Mouse (Mus musculus) embryonic fibroblast, embryonic 13.5 days (primary cell): Measurements from ENCODE around the gene Sema3e. TPM values are rescaled to one million over a fixed set of nuclear protein-coding genes. Genes with fewer than 3 reads are reported as not detected.

Experiments used
- H3K27ac ChIP-seq: 2 replicates; pipeline ENCODE4 v1.5.1; 2012; ENCODE audit warnings: low read length, control low read depth, inconsistent platforms; ENCODE audit not compliant: insufficient read depth
- H3K4me1 ChIP-seq: 2 replicates; pipeline ENCODE4 v1.6.1; 2011; ENCODE audit warnings: low read length; ENCODE audit not compliant: control insufficient read depth, insufficient read depth
- H3K4me3 ChIP-seq: 2 replicates; pipeline ENCODE4 v1.5.1; 2011; ENCODE audit warnings: mild to moderate bottlenecking, control low read depth, low read length; ENCODE audit not compliant: insufficient read depth
- CTCF ChIP-seq: IDR thresholded peaks from 2 replicates; pipeline ENCODE4 v1.5.1; 2011; ENCODE audit warnings: mild to moderate bottlenecking, control low read depth, low read length, moderate library complexity, borderline replicate concordance; ENCODE audit not compliant: insufficient read depth
- POLR2A ChIP-seq: IDR thresholded peaks from 2 replicates; pipeline ENCODE4 v1.6.1; 2011; ENCODE audit warnings: low read depth, mild to moderate bottlenecking, control low read depth, low read length, moderate library complexity
- polyA plus RNA-seq: library from polyadenylated mRNA; stranded (reverse); fragments of >200 nt; gene quantifications from 2 replicates; pipeline ENCODE4 v1.2.4, GENCODE M21; 2011; ENCODE audit warnings: low read depth; ENCODE audit not compliant: missing spikeins, insufficient read length

Sema3e gene
- polyA plus RNA-seq, 1 experiment, result 6.2 TPM

DNA sequence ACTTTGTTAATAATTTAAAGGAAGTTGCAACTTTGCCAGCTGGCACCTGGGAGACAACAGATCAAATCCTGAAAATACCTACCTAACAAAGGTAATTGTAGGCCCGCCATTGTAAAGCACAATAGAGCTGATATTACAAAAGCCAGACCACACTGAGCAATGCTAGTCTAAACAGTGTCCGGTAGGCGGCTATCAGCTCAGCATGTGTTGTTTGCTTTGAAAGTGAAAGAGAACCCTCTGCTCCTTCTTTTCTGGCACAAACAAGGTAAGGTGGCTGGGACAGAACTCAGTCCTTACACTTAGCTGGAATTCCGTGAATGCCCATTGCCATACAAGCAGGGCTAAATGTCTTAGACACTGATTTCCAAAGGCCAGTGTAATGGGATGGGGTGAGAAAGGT lies 7.0 kb downstream of the Sema3e start:
- no peaks in the 10 kb centered on the region for H3K4me1 ChIP-seq
- no peak overlapping the region for H3K27ac ChIP-seq
- no peak overlapping the region for H3K4me3 ChIP-seq
- TF ChIP-seq CTCF, result no peak
- TF ChIP-seq POLR2A, result no peak

DNA sequence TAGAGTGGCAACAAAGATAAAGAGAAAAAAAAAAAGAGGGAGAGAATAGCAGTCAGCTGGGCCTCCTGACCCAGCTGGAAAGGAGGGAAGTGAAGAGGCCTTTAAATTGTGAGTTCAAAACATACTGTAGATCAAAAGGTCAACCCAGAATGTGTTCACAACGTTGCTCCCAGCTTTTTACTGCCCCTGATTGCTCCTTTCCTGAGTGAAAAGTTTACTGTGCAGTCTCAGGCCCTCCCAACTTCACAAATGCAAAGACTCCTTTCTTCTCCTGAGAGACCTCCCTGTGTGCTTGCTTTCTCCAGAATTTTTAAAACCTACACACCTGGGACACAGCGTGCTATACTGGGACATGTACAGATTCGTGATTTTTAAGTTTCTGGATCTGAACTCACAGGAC lies 8.2 kb downstream of the Sema3e start:
- Histone ChIP-seq H3K4me3 (no peak overlapping the region), H3K27ac (no peak overlapping the region), H3K4me1 (no peaks in the 10 kb centered on the region)
- TF ChIP-seq POLR2A (no peak), CTCF (no peak)

DNA sequence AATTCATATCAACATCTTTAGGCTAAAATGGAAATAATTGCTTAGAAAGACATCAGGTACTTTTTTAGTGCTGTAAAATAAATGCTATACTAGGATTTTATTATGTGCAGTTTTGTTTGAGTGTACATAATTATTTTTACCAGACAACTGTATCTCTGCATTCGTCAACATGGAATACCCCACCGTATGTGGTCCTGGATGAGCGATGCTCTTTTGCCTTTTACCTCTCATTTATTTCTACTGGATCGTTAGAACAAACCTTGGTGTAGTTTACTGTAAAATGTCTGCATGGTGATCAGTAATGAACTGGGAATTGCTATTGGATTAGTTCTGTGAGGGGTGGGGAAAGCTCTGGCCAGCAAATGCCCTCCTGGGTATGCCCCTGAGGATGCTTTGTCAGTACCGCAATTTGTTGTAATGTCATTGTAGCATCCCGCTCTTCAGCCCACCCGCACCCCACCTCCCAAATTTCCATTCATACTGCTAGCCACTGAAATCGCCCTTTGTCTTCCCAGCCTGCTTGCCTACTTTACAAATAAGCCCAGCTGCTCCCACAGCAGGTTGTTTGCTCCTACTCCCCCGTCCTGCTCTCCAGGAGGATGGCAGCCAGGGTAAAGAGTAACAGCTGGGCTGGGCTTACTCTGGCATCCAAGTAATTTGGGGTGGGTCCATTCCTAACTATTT lies 13.9 kb downstream of the Sema3e start:
- TF ChIP-seq POLR2A (no peak), CTCF (no peak)
- H3K4me1 ChIP-seq, result no peaks in the 10 kb centered on the region; the same call in 1 of the 2 replicates
- H3K4me3 ChIP-seq, result no peak overlapping the region
- H3K27ac ChIP-seq, result no peak overlapping the region

DNA sequence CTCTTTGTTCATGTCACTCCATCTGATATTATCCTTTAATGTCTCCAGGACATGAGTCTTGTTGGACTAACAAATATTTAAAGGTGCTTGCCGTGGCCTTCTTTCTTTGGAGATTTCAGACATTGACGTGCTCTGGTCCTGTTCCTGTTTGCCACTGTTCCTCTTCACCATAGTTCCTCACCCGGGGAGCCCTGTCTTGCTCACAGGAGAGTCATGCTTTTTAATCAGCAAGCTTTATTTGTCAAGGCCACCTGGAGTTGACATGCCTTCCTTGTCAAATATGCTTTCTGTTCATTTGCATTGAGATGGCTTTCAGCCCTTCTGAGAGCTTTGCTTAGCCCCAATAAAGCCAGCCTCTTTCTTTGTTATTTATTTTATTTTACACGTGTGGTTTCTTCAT lies 15.1 kb downstream of the Sema3e start:
- no peak overlapping the region for H3K4me3 ChIP-seq
- TF ChIP-seq CTCF (no peak), POLR2A (no peak)
- no peaks in the 10 kb centered on the region; the same call in 1 of the 2 replicates for H3K4me1 ChIP-seq
- no peak overlapping the region for H3K27ac ChIP-seq

DNA sequence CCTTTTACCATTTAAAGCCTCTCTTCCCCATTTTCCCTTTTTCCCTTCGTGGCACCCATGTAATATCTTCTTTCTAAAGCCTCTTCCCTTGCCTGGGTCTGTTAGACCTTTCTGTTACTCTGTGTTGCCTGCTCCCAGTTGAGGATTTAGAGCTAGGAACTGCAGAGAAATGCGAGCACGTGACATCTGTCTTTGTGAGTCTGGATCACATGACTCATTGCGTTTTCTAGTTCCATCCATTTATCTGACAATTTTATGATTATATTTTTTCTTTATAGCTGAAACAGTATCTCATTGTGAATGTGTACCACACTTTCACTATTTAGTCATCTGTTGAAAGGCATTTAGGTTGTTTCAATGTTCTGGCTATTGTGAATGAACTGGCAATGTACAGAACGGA lies 18.0 kb downstream of the Sema3e start:
- Histone ChIP-seq H3K4me3 (no peak overlapping the region), H3K27ac (no peak overlapping the region), H3K4me1 (no peaks in the 10 kb centered on the region; the same call in 1 of the 2 replicates)
- TF ChIP-seq POLR2A, result no peak
- TF ChIP-seq CTCF, result no peak

DNA sequence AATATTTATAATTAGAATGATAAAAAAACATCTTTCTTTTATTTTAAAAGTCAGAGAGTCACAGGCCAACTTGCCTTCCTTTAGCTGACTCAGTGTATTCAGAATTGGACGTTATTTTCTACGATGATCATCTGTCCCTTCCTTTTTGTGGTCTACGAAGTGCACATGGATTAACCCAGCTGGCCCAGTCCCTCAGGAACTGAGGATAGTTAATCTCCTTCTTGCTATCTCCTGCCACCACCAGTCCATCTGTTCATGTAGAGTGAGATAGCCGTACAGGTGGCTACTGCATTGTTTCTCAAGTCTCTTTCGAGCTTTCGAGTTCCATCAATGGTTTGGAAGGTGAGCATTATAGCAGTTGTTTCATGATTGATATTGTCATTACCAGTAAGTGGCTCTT lies 18.9 kb downstream of the Sema3e start:
- no peaks in the 10 kb centered on the region; the same call in 1 of the 2 replicates for H3K4me1 ChIP-seq
- no peak for TF ChIP-seq POLR2A
- no peak for TF ChIP-seq CTCF
- H3K27ac ChIP-seq, result no peak overlapping the region
- no peak overlapping the region for H3K4me3 ChIP-seq

DNA sequence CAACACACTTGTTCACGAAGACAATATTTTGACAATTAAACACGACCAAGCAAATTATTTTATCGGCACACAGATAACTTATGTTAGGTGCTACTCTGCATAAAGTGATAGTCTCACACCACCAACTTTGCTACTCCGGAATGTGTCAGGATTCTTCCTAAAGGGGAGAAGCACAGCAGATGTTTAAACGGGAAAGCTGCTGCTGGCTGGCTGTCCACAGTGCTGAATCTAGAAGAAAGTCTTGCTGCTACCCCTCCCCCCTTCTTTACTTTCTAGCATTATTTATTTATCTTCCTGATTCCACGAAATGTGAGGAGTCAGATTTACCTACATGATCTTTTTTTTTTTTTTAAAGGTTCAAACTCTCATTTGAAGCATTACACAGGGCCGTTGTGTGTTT lies 23.6 kb downstream of the Sema3e start:
- H3K27ac ChIP-seq, result no peak overlapping the region
- no peaks in the 10 kb centered on the region for H3K4me1 ChIP-seq
- H3K4me3 ChIP-seq, result no peak overlapping the region
- TF ChIP-seq CTCF (no peak), POLR2A (no peak)

DNA sequence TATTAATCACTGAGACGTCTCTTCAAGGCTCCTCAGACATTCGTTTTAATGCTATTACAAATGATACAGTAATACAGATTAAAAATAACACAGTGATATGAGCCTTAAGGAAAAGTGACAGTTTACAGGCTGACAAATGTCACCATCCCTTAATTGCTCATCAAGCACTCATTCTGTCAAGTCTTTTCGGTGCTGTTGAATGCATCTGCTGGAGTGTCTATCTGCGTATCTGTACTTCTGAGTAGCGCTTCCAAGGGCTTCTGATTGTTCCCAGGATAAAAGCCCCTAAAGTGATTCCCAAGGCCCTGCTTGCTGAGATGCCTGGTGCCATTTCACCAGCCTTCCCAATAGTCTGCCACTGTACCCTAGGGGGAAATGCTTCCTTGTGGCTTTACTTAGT lies 29.4 kb downstream of the Sema3e start:
- no peak overlapping the region for H3K27ac ChIP-seq
- TF ChIP-seq CTCF (no peak), POLR2A (no peak)
- no peaks in the 10 kb centered on the region for H3K4me1 ChIP-seq
- H3K4me3 ChIP-seq, result no peak overlapping the region

DNA sequence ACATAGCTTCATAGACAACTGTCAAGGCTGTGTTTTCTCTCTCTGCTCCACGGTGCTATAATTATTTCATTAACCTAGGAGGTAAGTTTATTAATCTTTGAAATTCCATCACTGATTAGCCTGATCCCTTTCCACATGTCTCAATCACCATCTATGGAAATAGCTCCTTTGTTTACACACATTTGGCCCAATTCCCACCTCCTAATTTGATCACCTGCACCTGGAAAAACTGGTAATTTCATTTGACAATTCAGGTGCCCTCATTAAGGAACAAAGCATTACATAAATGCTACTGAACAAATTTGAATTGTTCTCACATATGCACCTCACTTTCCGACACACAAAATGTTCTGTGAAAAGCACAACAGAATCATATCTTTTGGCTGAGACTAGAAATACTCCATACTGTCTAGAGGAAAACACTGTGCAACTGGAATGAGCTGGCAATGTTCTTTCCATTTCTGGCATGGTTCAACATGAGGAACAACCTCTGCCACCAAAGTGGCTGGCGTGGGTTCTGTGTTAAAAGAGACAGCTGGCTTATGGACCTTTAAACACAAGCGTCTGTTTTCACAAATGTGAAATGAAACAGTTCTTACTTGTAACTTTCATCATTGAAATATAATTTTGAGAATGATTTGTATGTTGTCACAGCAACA lies 34.9 kb downstream of the Sema3e start:
- Histone ChIP-seq H3K4me3 (no peak overlapping the region), H3K4me1 (no peaks in the 10 kb centered on the region; the same call in 1 of the 2 replicates)
- TF ChIP-seq POLR2A (no peak), CTCF (no peak)

DNA sequence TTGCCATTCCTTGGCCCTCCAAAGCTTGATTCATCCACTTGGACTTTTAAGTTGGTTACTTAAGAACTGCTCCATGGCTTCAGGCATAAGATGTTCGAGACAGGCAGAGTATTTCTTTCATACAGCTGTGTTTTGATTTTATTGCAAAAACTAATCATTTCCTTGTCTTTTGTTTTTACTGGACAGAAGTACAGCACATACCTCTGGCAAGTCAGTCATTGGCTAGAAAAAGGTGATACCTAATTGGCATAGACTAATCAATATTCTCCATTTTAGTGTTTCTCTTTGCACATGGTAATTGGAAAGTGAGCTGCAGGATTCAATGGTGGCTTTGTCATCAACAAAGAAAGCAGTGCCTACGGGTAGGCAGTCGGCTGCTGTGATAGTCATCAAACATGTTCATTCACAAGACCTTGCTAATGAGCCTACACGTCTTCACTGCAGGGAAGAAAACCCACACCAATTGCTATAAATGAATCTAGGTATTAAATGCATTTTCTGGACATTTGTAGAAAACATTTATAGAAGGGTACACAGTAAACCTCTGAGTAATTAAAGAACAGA lies 37.9 kb downstream of the Sema3e start:
- Histone ChIP-seq H3K27ac (no peak overlapping the region), H3K4me3 (no peak overlapping the region), H3K4me1 (no peaks in the 10 kb centered on the region; the same call in 1 of the 2 replicates)
- TF ChIP-seq POLR2A (no peak), CTCF (no peak)

More for the DNA sequence above, 34.9 kb downstream of the Sema3e start:
- no peak overlapping the region for H3K27ac ChIP-seq

DNA sequence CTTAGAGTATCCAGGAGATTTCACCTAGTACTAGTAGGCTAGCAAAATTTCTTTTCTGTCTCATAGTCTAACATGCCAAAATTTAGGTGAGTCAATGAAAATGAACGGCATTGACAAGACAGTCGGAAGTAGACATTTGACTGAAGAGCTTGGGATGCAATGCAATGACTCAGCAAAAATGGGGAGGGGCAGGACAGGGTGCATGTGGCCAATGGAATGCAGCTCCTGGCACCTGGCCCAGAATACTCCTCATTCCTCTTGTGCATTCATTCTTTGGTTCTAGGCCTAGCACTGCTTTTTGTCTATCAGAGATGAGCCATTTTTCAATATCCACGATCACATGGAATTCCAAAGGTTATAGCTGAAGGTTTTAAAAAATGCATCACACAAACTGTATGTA lies 48.1 kb downstream of the Sema3e start:
- H3K4me1 ChIP-seq, result 0 out of 2 replicates have a peak, but pooled peaks cover 2% of the 10 kb centered on the region
- TF ChIP-seq POLR2A (no peak), CTCF (no peak)
- H3K4me3 ChIP-seq, result no peak overlapping the region
- no peak overlapping the region for H3K27ac ChIP-seq
